Mouse (Mus musculus) lung, embryonic 16.5 days (tissue): ENCODE measurements around the gene Ttc28. TPM values are rescaled to one million over a fixed set of nuclear protein-coding genes. Genes with fewer than 3 reads are reported as not detected.

Experiments used
- ATAC-seq: fragments of 200-750 bp; cut with Nextera tagmentation; 2 replicates; pipeline ENCODE4 v1.8.0; 2017; ENCODE audit warnings: low read depth, mild to moderate bottlenecking, moderate library complexity
- H3K27ac ChIP-seq: fragments of 300-500 bp; sonication (generic); 2 replicates; pipeline ENCODE4 v1.5.1; 2014; ENCODE audit warnings: mild to moderate bottlenecking, control low read depth, low read length
- H3K27me3 ChIP-seq: fragments of 300-500 bp; sonication (generic); 2 replicates; pipeline ENCODE4 v1.6.1; 2014; ENCODE audit warnings: low read depth, low read length, mixed read lengths; ENCODE audit not compliant: control insufficient read depth, insufficient read depth
- H3K36me3 ChIP-seq: fragments of 300-500 bp; sonication (generic); 2 replicates; pipeline ENCODE4 v1.6.1; 2014; ENCODE audit warnings: low read length; ENCODE audit not compliant: control insufficient read depth, insufficient read depth
- H3K4me1 ChIP-seq: fragments of 300-500 bp; sonication (generic); replicated peaks from 2 replicates; pipeline ENCODE4 v1.6.1; 2014; ENCODE audit warnings: low read length, mixed read lengths; ENCODE audit not compliant: control insufficient read depth, insufficient read depth
- H3K4me2 ChIP-seq: fragments of 300-500 bp; sonication (generic); 2 replicates; pipeline ENCODE4 v1.6.1; 2014; ENCODE audit warnings: low read depth, low read length, control low read depth
- H3K4me3 ChIP-seq: fragments of 300-500 bp; sonication (generic); 2 replicates; pipeline ENCODE4 v1.5.1; 2014; ENCODE audit warnings: mild to moderate bottlenecking, low read length, control low read depth
- H3K9ac ChIP-seq: fragments of 300-500 bp; sonication (generic); 2 replicates; pipeline ENCODE4 v1.6.1; 2014; ENCODE audit warnings: low read length, control low read depth
- H3K9me3 ChIP-seq: fragments of 300-500 bp; sonication (generic); 2 replicates; pipeline ENCODE4 v1.6.1; 2016; ENCODE audit warnings: low read length; ENCODE audit not compliant: control insufficient read depth
- WGBS: fragments of 180-500 bp; shearing (Covaris S2); extraction: QIAGEN DNeasy Blood & Tissue Kit; methylation state at CpG from one replicate; pipeline ENCODE4 v1.1.7; 2014; 5-methylcytosine and 5-hydroxymethylcytosine counted together
- polyA plus RNA-seq: library from polyadenylated mRNA; unstranded; fragments of >200 nt; fragmentation: Nextera tagmentation; extraction: Ambion mirVana; gene quantifications from 2 replicates; pipeline ENCODE4 v1.2.1, GENCODE M21; 2015

Ttc28 gene
- polyA plus RNA-seq, 1 experiment from 2014 or later: 8.4 TPM

DNA sequence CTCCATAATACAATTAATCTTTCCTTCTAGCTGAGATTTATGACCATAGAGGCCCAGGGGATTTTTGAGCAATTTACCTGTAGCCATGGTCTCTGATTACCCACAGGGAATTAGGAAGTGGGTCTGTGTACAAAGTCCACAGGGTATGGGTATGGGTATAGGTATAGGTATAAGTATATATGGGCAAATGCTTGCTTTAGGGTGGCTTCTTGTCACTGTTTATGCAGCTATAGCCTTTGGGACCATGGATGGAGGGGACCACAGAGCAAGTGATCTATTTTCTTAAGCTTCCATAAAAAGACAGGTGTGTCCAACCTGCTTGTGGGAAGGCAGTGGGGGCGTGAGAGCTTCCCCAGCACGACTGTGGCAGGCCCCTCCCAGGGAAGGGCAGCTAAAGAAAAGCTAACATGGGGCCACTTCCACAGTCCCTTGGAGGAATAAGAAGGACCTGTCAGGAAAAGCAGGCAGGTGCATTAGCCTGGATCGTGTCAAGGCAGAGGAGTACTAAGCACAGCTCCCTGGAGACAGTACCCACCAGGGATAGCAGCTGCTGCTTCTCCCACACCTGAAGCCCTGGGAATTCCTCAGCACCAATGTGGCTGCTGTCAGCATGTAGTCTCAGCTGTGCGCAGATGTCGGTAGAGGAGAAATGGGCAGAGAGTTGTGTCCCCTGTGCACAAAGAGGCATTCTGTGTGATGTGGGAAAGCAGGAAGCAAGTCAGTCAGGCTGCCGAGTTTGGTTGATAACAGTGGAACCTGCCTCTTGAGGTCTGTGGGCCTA is 338.7 kb downstream of the Ttc28 start:
- Histone ChIP-seq H3K36me3 (no peaks in the 10 kb centered on the region), H3K4me1 (peaks cover 16% of the 10 kb centered on the region), H3K9ac (no peak overlapping the region), H3K4me2 (no peak overlapping the region), H3K27ac (peak overlapping the region; percentile 57), H3K9me3 (no peaks in the 10 kb centered on the region), H3K4me3 (no peak overlapping the region), H3K27me3 (no peaks in the 10 kb centered on the region)
- 58% methylated on average over 6 of the region's 6 CpGs for WGBS
- ATAC-seq: no peak

DNA sequence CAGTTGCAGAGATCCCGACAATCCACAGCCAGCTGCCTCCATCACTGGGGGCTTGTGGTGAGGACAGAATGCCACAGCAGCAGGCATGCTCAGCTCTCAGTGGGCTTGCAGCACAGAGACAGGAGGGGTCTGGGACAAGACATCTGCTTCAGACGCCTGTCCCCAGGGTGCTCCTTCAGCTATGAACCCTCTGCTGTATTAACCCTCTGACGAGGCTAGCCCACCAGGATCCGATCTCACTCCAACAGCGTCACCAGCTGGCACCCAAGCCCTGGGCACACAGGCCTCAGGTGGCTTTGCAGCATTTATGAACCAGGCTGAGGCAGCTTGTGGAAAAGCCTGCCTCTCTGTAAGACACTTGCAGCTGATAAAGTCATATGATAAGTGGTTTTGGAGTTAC is 339.4 kb downstream of the Ttc28 start:
- Histone ChIP-seq H3K27ac (no peak overlapping the region), H3K27me3 (no peaks in the 10 kb centered on the region), H3K9ac (no peak overlapping the region), H3K4me1 (peaks cover 16% of the 10 kb centered on the region), H3K4me2 (no peak overlapping the region), H3K36me3 (peaks cover 3% of the 10 kb centered on the region; the same call in 1 of the 2 replicates), H3K4me3 (no peak overlapping the region), H3K9me3 (no peaks in the 10 kb centered on the region)
- ATAC-seq: no peak
- WGBS: 89% methylated on average over 5 of the region's 5 CpGs

DNA sequence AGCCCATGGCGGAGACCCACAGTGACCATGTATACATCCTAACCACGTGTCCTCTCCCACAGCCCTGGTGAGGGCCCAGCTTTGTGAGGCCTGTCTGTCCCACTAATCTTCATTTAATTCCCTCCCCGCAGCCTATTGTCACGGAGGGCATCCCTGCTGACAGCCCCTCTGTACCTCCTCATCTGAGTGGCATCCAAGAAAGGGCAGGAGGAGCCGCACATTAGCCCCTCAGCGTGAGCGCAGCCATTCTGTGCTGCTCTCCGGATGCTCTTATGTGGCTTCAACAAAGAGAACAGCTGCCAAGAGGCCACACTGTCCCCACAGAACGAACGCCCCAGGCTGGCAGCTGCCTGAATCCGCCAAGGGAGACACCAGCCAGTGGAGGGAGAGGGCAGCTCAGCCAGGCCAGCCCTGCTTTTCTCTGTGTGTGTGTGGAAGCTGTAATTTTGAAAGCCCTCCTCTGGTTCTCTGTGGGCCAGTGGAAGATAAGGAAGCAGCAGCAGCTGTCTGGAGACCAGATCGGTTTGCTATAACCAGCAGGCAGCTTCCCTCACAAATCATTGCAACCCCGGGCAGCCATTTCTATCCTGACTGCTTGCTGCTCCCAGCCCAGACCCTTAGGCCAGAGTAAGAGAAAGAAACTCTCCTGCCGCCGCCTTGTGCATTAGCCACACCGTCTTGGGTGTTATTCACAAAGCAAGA is 341.2 kb downstream of the Ttc28 start:
- H3K27ac ChIP-seq: no peak overlapping the region
- H3K4me2 ChIP-seq: no peak overlapping the region
- peaks cover 13% of the 10 kb centered on the region for H3K4me1 ChIP-seq
- H3K9me3 ChIP-seq: no peaks in the 10 kb centered on the region
- H3K36me3 ChIP-seq: peaks cover 4% of the 10 kb centered on the region; the same call in 1 of the 2 replicates
- peak; percentile 35; the same call in 1 of the 2 replicates for ATAC-seq
- no peaks in the 10 kb centered on the region for H3K27me3 ChIP-seq
- H3K4me3 ChIP-seq: no peak overlapping the region
- H3K9ac ChIP-seq: no peak overlapping the region
- 62% methylated on average over 16 of the region's 16 CpGs for WGBS

DNA sequence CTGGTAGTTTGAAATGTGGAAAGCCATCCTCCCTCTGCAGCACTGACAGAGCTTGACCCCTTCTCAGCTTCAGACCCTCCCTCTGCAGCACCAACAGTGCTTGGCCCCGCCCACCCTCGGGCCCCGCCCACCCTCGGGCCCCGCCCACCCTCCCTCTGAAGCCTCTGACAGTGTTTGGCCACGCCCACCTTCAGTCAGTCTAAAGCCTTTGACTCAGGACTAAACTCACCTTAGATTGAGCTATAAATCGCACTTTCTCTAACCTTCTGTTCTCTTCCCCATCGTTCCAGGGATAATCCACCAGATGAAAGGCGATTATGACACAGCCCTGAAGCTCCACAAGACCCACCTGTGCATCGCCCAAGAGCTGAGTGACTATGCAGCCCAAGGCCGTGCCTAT is 343.2 kb downstream of the Ttc28 start:
- Histone ChIP-seq H3K4me2 (no peak overlapping the region), H3K36me3 (peaks cover 4% of the 10 kb centered on the region; the same call in 1 of the 2 replicates), H3K9ac (no peak overlapping the region), H3K4me3 (no peak overlapping the region), H3K4me1 (peaks cover 10% of the 10 kb centered on the region), H3K27ac (no peak overlapping the region), H3K9me3 (no peaks in the 10 kb centered on the region), H3K27me3 (no peaks in the 10 kb centered on the region)
- 46% methylated on average over 11 of the region's 11 CpGs for WGBS
- ATAC-seq: no peak

DNA sequence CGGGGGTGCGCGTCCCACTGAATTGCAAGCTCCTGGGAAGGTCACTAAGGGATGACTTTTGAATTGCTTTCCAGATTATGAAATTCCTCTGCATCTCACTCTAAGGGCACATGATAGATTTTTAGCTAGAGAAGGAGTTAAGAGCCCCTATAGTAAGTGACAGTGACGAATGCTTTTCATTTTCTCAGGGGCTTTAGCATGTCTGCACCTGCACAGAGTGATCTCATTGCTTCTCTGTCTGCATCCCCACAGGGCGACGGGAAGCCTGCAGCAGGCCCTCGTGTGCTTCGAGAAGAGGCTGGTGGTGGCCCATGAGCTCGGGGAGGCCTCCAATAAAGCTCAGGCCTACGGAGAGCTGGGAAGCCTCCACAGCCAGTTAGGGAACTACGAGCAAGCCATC is 345.7 kb downstream of the Ttc28 start:
- 79% methylated on average over 11 of the region's 11 CpGs for WGBS
- Histone ChIP-seq H3K9ac (no peak overlapping the region), H3K27me3 (no peaks in the 10 kb centered on the region), H3K27ac (no peak overlapping the region), H3K36me3 (peaks cover 4% of the 10 kb centered on the region; the same call in 1 of the 2 replicates), H3K4me1 (peaks cover 25% of the 10 kb centered on the region), H3K9me3 (no peaks in the 10 kb centered on the region), H3K4me2 (no peak overlapping the region), H3K4me3 (no peak overlapping the region)
- ATAC-seq: no peak

DNA sequence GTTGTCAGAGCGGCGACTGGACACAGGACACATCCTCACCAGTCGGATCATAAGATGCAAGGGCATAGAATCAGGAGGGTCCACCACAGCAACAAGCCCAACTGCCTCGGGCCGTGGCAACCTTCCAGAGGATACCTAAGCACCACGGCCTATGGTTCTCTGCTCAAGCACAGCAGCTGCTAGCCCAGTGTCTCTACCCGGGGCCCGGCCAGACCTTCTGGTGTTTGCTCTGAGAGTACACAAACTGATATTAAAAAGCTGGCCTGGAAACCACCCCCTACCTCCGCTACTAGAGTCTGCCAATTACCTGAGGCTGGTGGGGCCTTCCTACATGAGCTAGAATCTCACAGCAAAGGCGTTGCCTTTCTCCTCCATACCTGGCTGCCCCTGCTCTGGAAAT is 346.9 kb downstream of the Ttc28 start:
- no peak overlapping the region for H3K9ac ChIP-seq
- H3K4me1 ChIP-seq: peaks cover 25% of the 10 kb centered on the region

DNA sequence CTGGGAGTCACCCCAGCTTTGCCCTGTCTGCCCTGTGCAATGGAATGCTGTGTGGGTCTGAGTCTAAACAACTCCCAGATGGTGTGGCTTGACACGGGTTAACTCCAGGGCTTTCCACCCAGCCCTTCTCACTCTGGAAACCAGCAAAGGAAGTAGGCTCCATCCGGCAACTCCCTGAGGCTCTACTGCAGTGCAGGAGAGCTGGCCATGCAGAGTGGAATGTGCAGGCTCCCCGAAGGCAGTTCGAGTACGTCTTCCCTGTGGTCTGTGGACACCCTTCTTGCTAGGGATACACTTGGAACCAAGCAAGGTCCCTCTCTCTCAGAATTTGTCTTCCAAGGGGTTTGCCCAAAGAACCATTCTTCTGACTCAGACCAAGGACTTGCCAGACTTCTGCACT is 348.2 kb downstream of the Ttc28 start:
- no peak overlapping the region; the same call in 1 of the 2 replicates for H3K9ac ChIP-seq
- H3K9me3 ChIP-seq: no peaks in the 10 kb centered on the region
- H3K27me3 ChIP-seq: no peaks in the 10 kb centered on the region
- ATAC-seq: peak; percentile 40
- 24% methylated on average over 5 of the region's 5 CpGs for WGBS
- peaks cover 25% of the 10 kb centered on the region for H3K4me1 ChIP-seq
- H3K4me2 ChIP-seq: no peak overlapping the region
- H3K27ac ChIP-seq: peak overlapping the region; percentile 83
- H3K36me3 ChIP-seq: peaks cover 4% of the 10 kb centered on the region; the same call in 1 of the 2 replicates
- no peak overlapping the region for H3K4me3 ChIP-seq

More for the DNA sequence above, 346.9 kb downstream of the Ttc28 start:
- WGBS: 76% methylated on average over 10 of the region's 10 CpGs
- H3K27ac ChIP-seq: no peak overlapping the region
- H3K4me3 ChIP-seq: no peak overlapping the region
- H3K36me3 ChIP-seq: peaks cover 4% of the 10 kb centered on the region; the same call in 1 of the 2 replicates
- no peak for ATAC-seq
- H3K4me2 ChIP-seq: no peak overlapping the region
- H3K27me3 ChIP-seq: no peaks in the 10 kb centered on the region
- H3K9me3 ChIP-seq: no peaks in the 10 kb centered on the region

DNA sequence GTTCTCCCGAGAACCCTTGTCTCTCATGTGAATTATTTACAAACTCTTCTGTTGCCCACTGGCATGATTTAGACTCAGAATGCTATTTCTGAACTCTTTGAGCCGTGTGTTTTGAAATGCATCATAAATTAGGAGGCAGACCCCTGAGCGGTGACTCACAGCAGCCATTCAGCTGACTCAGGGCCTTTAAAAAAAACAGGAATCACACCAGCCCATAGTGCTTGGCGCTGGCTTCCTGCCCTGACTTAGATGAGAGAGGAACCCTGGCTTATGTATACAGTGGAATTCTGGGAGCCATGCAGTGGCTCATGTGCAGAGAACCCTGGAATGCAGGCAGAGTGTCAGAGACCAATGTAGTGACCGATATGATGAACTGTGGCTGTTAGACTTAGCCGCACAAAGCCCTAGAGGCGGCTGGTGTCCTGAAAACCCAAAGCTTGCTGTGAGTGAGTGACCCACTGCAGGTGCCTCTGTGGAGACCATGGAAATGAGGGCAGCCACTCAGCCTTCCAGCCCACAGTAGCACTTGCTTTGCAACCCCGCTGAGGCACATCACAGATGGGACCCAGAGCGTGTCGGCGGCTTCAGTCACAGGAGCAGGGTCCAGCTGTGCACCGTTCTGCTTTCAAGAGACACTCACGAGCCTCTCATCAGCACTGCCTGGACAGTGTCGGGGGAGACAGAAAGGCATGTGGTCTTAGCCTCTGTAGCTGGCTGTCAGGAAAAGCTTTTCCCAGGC is 348.9 kb downstream of the Ttc28 start:
- no peaks in the 10 kb centered on the region for H3K9me3 ChIP-seq

GRCm38 (mm10) chr5:111229041-111229394 is 349.4 kb downstream of the Ttc28 start:
- no peaks in the 10 kb centered on the region for H3K27me3 ChIP-seq
- H3K9me3 ChIP-seq: no peaks in the 10 kb centered on the region
- no peak overlapping the region for H3K4me3 ChIP-seq
- H3K4me2 ChIP-seq: no peak overlapping the region
- peak overlapping the region; percentile 37; the same call in 1 of the 2 replicates for H3K9ac ChIP-seq
- no peak for ATAC-seq
- H3K36me3 ChIP-seq: peaks cover under 1% of the 10 kb centered on the region; the same call in 1 of the 2 replicates
- peak overlapping the region; percentile 83 for H3K27ac ChIP-seq
- WGBS: 61% methylated on average over 12 of the region's 12 CpGs
- H3K4me1 ChIP-seq: peaks cover 25% of the 10 kb centered on the region

More for the DNA sequence above, 348.9 kb downstream of the Ttc28 start:
- peak; percentile 89 for ATAC-seq
- Histone ChIP-seq H3K9ac (0 out of 2 replicates have a peak overlapping the region, but pooled peaks have one; percentile 24), H3K27ac (peak overlapping the region; percentile 83), H3K4me2 (no peak overlapping the region), H3K27me3 (no peaks in the 10 kb centered on the region), H3K4me3 (no peak overlapping the region), H3K4me1 (peaks cover 25% of the 10 kb centered on the region), H3K36me3 (peaks cover 4% of the 10 kb centered on the region; the same call in 1 of the 2 replicates)
- WGBS: 18% methylated on average over 14 of the region's 14 CpGs
